Mouse (Mus musculus): ENCODE data around the gene Pacrg. TPM values are rescaled to one million over a fixed set of nuclear protein-coding genes. Genes with fewer than 3 reads are reported as not detected.

Pacrg gene
- total and polyA plus RNA-seq, 3 experiments: 0.11 TPM; not detected in 2

DNA sequence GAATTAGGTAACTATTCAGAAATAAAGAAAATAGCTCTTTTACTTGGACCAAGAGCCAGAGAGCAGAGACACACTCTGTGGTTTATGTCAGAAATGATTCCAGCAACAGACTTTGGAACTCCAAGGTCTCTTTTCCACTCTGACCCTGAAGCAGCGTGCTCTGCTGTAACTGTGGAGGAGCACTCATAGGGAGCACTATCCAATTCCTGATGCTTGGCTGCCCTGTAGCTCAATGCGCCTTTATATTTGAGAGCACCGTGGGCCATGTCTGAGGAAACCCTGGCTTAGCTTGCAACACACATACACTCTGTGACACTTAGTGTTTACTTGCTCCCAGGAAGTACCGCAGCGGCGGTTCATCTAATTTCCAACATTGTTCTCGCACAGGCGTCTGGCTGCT is 344.0 kb downstream of the Pacrg start:
- H3K36me3 ChIP-seq (replicated peaks): no peaks in the 10 kb centered on the region
- ATAC-seq (ENCODE audit: extremely low read depth, insufficient number of reproducible peaks, low FRiP score, poor library complexity, severe bottlenecking) (no peak), DNase-seq (ENCODE audit: low spot score) (no peak)
- H3K27me3 ChIP-seq (ENCODE audit: insufficient read depth, low read length): peaks cover 16% of the 10 kb centered on the region
- no peak overlapping the region for H3K4me3 ChIP-seq (ENCODE audit: low read depth, low read length)
- H3K4me1 ChIP-seq (ENCODE audit: insufficient read depth, low read depth, low read length): no peaks in the 10 kb centered on the region
- no peaks in the 10 kb centered on the region for H3K9me3 ChIP-seq (replicated peaks)
- TF ChIP-seq GATA2 (IDR thresholded peaks at IDR 0.05; ENCODE audit: borderline replicate concordance, low read depth, low read length) (no peak), POLR2AphosphoS5 (IDR thresholded peaks at IDR 0.05; ENCODE audit: insufficient replicate concordance, low read depth, low read length) (no peak), CTCF (IDR thresholded peaks at IDR 0.05; ENCODE audit: low read depth, low read length) (no peak), GATA1 (IDR thresholded peaks at IDR 0.05; ENCODE audit: borderline replicate concordance, low read length) (no peak), TAL1 (conservative IDR thresholded peaks at IDR 0.05; ENCODE audit: low read depth, low read length) (no peak)

DNA sequence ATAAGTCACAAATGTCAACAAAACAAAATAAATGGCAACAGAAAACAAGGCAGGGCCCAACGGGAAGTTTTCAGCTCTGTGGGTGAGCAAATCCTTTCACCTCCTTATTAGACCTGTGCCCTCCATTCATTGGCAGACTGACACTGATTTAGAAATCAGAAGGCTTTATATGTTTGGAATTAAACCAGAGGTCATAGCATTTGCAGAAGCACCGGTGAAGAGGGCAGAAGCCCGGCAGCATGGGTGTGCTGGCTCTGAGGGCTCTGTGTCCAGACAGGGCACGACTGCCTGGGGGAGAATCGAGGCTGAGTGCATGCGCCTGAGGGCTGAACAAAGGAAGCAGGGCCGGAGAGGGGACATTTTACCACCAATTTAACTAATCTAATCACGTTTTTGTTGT is 344.5 kb downstream of the Pacrg start:
- peaks cover 16% of the 10 kb centered on the region for H3K27me3 ChIP-seq (ENCODE audit: insufficient read depth, low read length)

DNA sequence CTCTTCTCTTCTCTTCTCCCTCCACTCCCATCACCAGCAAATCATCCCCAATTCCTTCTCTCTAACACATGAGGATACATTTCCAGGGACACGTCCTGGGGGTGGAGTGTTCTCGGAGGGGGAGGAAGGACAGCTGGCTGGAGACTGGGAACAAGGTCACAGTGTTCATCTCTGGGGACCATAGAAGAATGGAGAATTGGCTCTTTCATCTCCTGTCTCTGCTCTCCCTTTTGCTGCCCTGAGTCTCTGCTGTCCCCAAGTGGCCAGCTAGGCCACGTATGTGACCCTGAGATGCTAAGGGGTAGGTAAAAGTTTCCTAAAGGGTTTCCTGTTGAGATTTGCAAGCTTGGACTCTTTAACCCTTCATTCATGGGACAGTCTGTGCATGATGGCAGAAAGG is 347.0 kb downstream of the Pacrg start:
- Histone ChIP-seq H3K4me3 (ENCODE audit: low read depth, low read length) (no peak overlapping the region), H3K4me1 (ENCODE audit: insufficient read depth, low read depth, low read length) (no peaks in the 10 kb centered on the region), H3K36me3 (replicated peaks) (no peaks in the 10 kb centered on the region), H3K27me3 (ENCODE audit: insufficient read depth, low read length) (peaks cover 13% of the 10 kb centered on the region), H3K9me3 (replicated peaks) (no peaks in the 10 kb centered on the region)
- ATAC-seq (ENCODE audit: extremely low read depth, insufficient number of reproducible peaks, low FRiP score, poor library complexity, severe bottlenecking): no peak
- TF ChIP-seq TAL1 (conservative IDR thresholded peaks at IDR 0.05; ENCODE audit: low read depth, low read length): no peak
- no peak for TF ChIP-seq GATA2 (IDR thresholded peaks at IDR 0.05; ENCODE audit: borderline replicate concordance, low read depth, low read length)
- no peak for DNase-seq (ENCODE audit: low spot score)

More for the DNA sequence above, 344.5 kb downstream of the Pacrg start:
- no peak for DNase-seq (ENCODE audit: low spot score)
- TF ChIP-seq GATA1 (IDR thresholded peaks at IDR 0.05; ENCODE audit: borderline replicate concordance, low read length) (no peak), GATA2 (IDR thresholded peaks at IDR 0.05; ENCODE audit: borderline replicate concordance, low read depth, low read length) (no peak), CTCF (IDR thresholded peaks at IDR 0.05; ENCODE audit: low read depth, low read length) (no peak), TAL1 (conservative IDR thresholded peaks at IDR 0.05; ENCODE audit: low read depth, low read length) (no peak), POLR2AphosphoS5 (IDR thresholded peaks at IDR 0.05; ENCODE audit: insufficient replicate concordance, low read depth, low read length) (no peak)
- no peak for ATAC-seq (ENCODE audit: extremely low read depth, insufficient number of reproducible peaks, low FRiP score, poor library complexity, severe bottlenecking)
- H3K4me1 ChIP-seq (ENCODE audit: insufficient read depth, low read depth, low read length): no peaks in the 10 kb centered on the region
- no peaks in the 10 kb centered on the region for H3K9me3 ChIP-seq (replicated peaks)
- H3K36me3 ChIP-seq (replicated peaks): no peaks in the 10 kb centered on the region
- no peak overlapping the region for H3K4me3 ChIP-seq (ENCODE audit: low read depth, low read length)

DNA sequence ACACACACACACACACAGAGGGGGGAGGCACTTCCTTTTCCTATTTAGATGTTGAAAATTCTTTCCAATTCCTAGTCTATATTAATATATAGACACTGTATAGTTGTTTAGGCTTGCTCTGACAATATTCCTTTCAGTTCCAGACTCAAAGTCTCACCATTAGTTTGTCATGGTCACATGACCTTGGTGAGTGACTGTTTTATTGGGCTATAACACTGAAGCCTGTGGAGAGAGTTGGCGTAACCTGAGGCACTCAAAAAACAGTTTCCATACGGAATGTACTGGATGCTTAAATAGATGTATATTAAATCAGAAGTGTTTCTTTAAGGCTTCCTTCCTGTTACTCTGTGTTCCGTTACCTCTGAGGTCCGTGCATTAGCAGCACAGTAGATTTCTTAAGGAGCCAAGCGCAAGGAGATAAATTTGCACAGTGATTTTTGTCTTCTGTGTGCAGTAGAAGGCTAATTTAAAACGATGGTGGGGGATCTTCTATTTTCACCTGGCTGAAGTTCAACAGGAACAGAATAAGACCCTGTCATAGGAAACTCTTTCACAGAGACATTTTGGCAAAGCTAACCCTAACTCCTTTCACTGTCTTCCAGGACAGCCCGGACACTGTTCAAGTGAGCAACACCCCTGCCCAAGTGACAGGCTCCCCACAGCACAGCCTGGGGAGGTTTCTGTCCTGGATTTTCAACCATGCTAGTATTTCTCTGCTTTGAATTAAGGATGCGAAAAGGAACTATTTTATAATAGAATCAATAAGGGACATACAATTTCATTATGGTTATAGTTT is 349.5 kb downstream of the Pacrg start:
- ATAC-seq (ENCODE audit: extremely low read depth, insufficient number of reproducible peaks, low FRiP score, poor library complexity, severe bottlenecking): no peak
- no peaks in the 10 kb centered on the region for H3K4me1 ChIP-seq (ENCODE audit: insufficient read depth, low read depth, low read length)
- TF ChIP-seq POLR2AphosphoS5 (IDR thresholded peaks at IDR 0.05; ENCODE audit: insufficient replicate concordance, low read depth, low read length): no peak
- no peak for TF ChIP-seq GATA1 (IDR thresholded peaks at IDR 0.05; ENCODE audit: borderline replicate concordance, low read length)
- no peak for TF ChIP-seq TAL1 (conservative IDR thresholded peaks at IDR 0.05; ENCODE audit: low read depth, low read length)
- no peak for TF ChIP-seq CTCF (IDR thresholded peaks at IDR 0.05; ENCODE audit: low read depth, low read length)
- TF ChIP-seq GATA2 (IDR thresholded peaks at IDR 0.05; ENCODE audit: borderline replicate concordance, low read depth, low read length): no peak

DNA sequence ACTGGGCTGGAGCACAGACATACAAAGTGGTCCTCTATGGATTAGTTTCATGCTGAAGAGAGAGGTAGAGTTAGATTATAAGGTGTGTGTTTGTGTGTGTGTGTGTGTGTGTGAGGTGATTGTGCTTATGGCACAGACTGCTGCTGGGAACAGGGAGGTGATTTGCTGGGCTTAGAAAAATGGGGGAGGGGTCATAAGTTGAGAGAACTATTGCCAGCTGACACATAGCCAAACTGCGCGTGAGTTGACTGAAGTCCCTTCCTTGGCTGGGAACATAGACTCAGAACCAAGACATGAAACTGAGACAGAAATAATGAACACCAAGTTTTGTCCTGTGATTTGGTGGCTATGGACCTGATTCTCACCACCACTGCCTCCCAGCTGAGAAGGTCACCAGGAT is 351.2 kb downstream of the Pacrg start:
- H3K9me3 ChIP-seq (replicated peaks): no peaks in the 10 kb centered on the region
- no peak for DNase-seq (ENCODE audit: low spot score)
- peaks cover 10% of the 10 kb centered on the region; the same call in 1 of the 2 replicates for H3K27me3 ChIP-seq (ENCODE audit: insufficient read depth, low read length)
- no peak for ATAC-seq (ENCODE audit: extremely low read depth, insufficient number of reproducible peaks, low FRiP score, poor library complexity, severe bottlenecking)
- no peak overlapping the region for H3K4me3 ChIP-seq (ENCODE audit: low read depth, low read length)
- no peaks in the 10 kb centered on the region for H3K36me3 ChIP-seq (replicated peaks)
- TF ChIP-seq GATA1 (IDR thresholded peaks at IDR 0.05; ENCODE audit: borderline replicate concordance, low read length) (no peak), POLR2AphosphoS5 (IDR thresholded peaks at IDR 0.05; ENCODE audit: insufficient replicate concordance, low read depth, low read length) (no peak), CTCF (IDR thresholded peaks at IDR 0.05; ENCODE audit: low read depth, low read length) (no peak), TAL1 (conservative IDR thresholded peaks at IDR 0.05; ENCODE audit: low read depth, low read length) (no peak), GATA2 (IDR thresholded peaks at IDR 0.05; ENCODE audit: borderline replicate concordance, low read depth, low read length) (no peak)
- no peaks in the 10 kb centered on the region for H3K4me1 ChIP-seq (ENCODE audit: insufficient read depth, low read depth, low read length)

More for the DNA sequence above, 349.5 kb downstream of the Pacrg start:
- Histone ChIP-seq H3K36me3 (replicated peaks) (no peaks in the 10 kb centered on the region), H3K4me3 (ENCODE audit: low read depth, low read length) (no peak overlapping the region), H3K9me3 (replicated peaks) (no peaks in the 10 kb centered on the region), H3K27me3 (ENCODE audit: insufficient read depth, low read length) (peaks cover 7% of the 10 kb centered on the region; the same call in 1 of the 2 replicates)
- DNase-seq (ENCODE audit: low spot score): no peak

DNA sequence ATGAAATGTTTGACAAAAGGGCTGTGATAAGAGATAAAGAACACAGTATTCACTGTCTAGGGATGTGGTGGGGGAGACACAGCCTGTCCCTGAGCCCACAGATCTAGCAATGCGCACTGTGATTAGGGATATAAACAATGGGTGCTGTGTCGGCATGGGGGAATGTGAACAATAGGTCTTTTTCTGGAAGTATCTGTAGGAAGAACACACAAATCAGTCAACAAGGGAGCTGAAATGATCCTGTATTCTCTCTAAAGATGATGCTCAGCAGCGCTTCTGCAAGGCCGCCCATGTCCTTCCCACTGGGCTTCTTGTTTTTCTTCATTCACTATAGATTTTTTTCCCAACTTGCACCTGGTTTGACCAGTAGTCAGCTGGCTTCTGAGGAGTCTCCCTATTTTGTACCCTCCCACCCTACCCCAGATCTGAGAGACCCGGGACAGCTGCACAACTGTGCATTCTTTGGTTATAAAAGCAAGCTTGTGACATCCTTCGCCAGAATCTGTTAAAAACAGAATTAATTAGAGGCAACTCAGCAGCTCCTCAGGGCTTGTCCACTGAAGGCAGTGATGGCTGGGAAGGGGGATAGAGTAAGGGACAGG is 356.1 kb downstream of the Pacrg start:
- Histone ChIP-seq H3K27me3 (ENCODE audit: insufficient read depth, low read length) (peaks cover 11% of the 10 kb centered on the region), H3K4me1 (ENCODE audit: insufficient read depth, low read depth, low read length) (no peaks in the 10 kb centered on the region), H3K9me3 (replicated peaks) (no peaks in the 10 kb centered on the region), H3K36me3 (replicated peaks) (no peaks in the 10 kb centered on the region), H3K4me3 (ENCODE audit: low read depth, low read length) (no peak overlapping the region)
- TF ChIP-seq CTCF (IDR thresholded peaks at IDR 0.05; ENCODE audit: low read depth, low read length) (no peak), GATA1 (IDR thresholded peaks at IDR 0.05; ENCODE audit: borderline replicate concordance, low read length) (no peak), GATA2 (IDR thresholded peaks at IDR 0.05; ENCODE audit: borderline replicate concordance, low read depth, low read length) (no peak), POLR2AphosphoS5 (IDR thresholded peaks at IDR 0.05; ENCODE audit: insufficient replicate concordance, low read depth, low read length) (no peak), TAL1 (conservative IDR thresholded peaks at IDR 0.05; ENCODE audit: low read depth, low read length) (no peak)
- DNase-seq (ENCODE audit: low spot score): no peak
- no peak for ATAC-seq (ENCODE audit: extremely low read depth, insufficient number of reproducible peaks, low FRiP score, poor library complexity, severe bottlenecking)

All from G1E (cell line).